Mouse (Mus musculus) midbrain, embryonic 15.5 days (tissue): Measurements from ENCODE around the gene B4galnt2. TPM values are rescaled to one million over a fixed set of nuclear protein-coding genes. Genes with fewer than 3 reads are reported as not detected.
A peak's percentile ranks its signal among the peaks of the same experiment; 100 is the strongest.
"Not testable (repeated sequence)": the region's sequence is repeated elsewhere in the genome, so short reads cannot be mapped to it uniquely, and the experiment has no call there.

ENCODE experiments used
- ATAC-seq: fragments of 200-750 bp; cut with Nextera tagmentation; replicated peaks from 2 replicates; pipeline ENCODE4 v1.8.0; 2017; ENCODE audit warnings: moderate TSS enrichment
- H3K27ac ChIP-seq: fragments of 300-500 bp; sonication (generic); 2 replicates; pipeline ENCODE4 v1.5.1; 2015; ENCODE audit warnings: mild to moderate bottlenecking, inconsistent platforms
- H3K27me3 ChIP-seq: fragments of 300-500 bp; sonication (generic); replicated peaks from 2 replicates; pipeline ENCODE4 v1.6.1; 2015; ENCODE audit warnings: inconsistent platforms
- H3K36me3 ChIP-seq: fragments of 300-500 bp; sonication (generic); replicated peaks from 2 replicates; pipeline ENCODE4 v1.6.1; 2015; ENCODE audit warnings: inconsistent platforms
- H3K4me1 ChIP-seq: fragments of 300-500 bp; sonication (generic); 2 replicates; pipeline ENCODE4 v1.6.1; 2015; ENCODE audit warnings: inconsistent platforms
- H3K4me2 ChIP-seq: fragments of 300-500 bp; sonication (generic); 2 replicates; pipeline ENCODE4 v1.6.1; 2015; ENCODE audit warnings: inconsistent platforms, mild to moderate bottlenecking, moderate library complexity
- H3K4me3 ChIP-seq: fragments of 300-500 bp; sonication (generic); 2 replicates; pipeline ENCODE4 v1.5.1; 2015; ENCODE audit warnings: mild to moderate bottlenecking, inconsistent platforms
- H3K9ac ChIP-seq: fragments of 300-500 bp; sonication (generic); 2 replicates; pipeline ENCODE4 v1.6.1; 2015; ENCODE audit warnings: mild to moderate bottlenecking, inconsistent platforms
- H3K9me3 ChIP-seq: fragments of 300-500 bp; sonication (generic); 2 replicates; pipeline ENCODE4 v1.6.1; 2016; ENCODE audit warnings: inconsistent platforms
- WGBS: fragments of 180-500 bp; shearing (Covaris S2); methylation state at CpG from one replicate; pipeline ENCODE4 v1.1.7; 2015; ENCODE audit warnings: mixed read lengths; 5-methylcytosine and 5-hydroxymethylcytosine counted together
- polyA plus RNA-seq: library from polyadenylated mRNA; unstranded; fragments of >200 nt; fragmentation: Nextera tagmentation; extraction: Ambion mirVana; gene quantifications from 2 replicates; pipeline ENCODE4 v1.2.1, GENCODE M21; 2015

B4galnt2 gene
- polyA plus RNA-seq: not detected in 2 replicates

DNA sequence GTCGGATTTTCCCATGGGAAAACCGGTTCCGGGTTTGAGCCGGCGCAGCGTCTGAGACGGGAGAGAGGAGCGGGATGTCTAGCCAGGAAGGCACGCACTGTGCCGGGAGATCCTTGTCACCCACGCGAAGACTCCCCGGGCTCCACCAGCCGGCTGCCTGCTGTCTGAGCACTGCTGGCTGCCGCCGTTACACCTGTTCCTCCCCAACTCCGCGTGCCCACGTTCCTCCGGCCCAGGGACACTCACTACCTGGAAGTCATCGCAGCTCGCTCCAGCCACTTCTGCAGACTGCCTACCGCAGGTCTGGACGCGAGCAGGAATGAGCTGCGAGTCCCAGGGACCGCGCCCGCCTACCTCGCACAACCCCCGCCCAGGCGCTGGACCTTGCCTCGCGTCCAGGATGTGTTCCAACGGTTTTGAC, at the start of gene B4galnt2:
TSS of gene B4galnt2 (minus strand) at position 321 of the 421 bp plus-strand sequence.
- Histone ChIP-seq H3K4me3 (peak within 1 kb of the TSS; percentile 20), H3K27ac (no peak within 1 kb of the TSS), H3K27me3 (peaks cover 68% of the 10 kb centered on the region), H3K9ac (no peak within 1 kb of the TSS), H3K4me1 (peaks cover 20% of the 10 kb centered on the region), H3K4me2 (peak within 1 kb of the TSS; percentile 32), H3K9me3 (no peaks in the 10 kb centered on the region), H3K36me3 (no peaks in the 10 kb centered on the region)
- 1% methylated on average over 35 of the region's 35 CpGs for WGBS
- ATAC-seq: no peak

- Histone ChIP-seq H3K4me3 (no peak overlapping the region), H3K9ac (no peak overlapping the region), H3K27me3 (no peaks in the 10 kb centered on the region), H3K36me3 (peaks cover 11% of the 10 kb centered on the region), H3K27ac (no peak overlapping the region), H3K4me2 (no peak overlapping the region), H3K4me1 (no peaks in the 10 kb centered on the region), H3K9me3 (no peaks in the 10 kb centered on the region)
- 76% methylated on average over 7 of the region's 7 CpGs for WGBS
- ATAC-seq: no peak
These were observed 48.6 kb upstream of the B4galnt2 start for GRCm38 (mm10) chr11:95963304-95963703.

DNA sequence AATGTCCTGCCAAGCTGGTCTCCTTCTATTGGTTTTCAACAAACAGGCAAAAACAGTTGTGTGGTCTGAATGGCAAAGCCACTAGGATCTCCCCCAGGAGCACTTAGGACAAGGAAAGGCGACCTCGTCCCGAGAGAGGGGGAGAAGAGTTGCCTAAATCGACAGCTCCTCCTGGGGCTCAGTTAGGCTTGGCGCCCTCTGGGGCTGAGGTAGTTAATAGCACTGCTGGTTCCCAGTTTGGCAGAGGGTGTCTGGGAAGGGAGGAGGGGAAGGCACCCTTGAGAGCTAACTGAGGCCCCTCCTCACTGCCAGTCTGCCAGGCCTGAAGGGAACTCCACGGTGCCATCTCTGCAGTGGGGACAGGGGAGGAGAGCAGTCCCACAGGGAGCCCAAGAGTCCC, 44.5 kb upstream of the B4galnt2 start:
- Histone ChIP-seq H3K27ac (no peak overlapping the region), H3K4me1 (no peaks in the 10 kb centered on the region), H3K4me2 (no peak overlapping the region), H3K9ac (no peak overlapping the region), H3K9me3 (no peaks in the 10 kb centered on the region), H3K36me3 (0 out of 2 replicates have a peak, but pooled peaks cover 6% of the 10 kb centered on the region), H3K4me3 (no peak overlapping the region), H3K27me3 (no peaks in the 10 kb centered on the region)
- no peak for ATAC-seq
- WGBS: 47% methylated on average over 6 of the region's 6 CpGs

DNA sequence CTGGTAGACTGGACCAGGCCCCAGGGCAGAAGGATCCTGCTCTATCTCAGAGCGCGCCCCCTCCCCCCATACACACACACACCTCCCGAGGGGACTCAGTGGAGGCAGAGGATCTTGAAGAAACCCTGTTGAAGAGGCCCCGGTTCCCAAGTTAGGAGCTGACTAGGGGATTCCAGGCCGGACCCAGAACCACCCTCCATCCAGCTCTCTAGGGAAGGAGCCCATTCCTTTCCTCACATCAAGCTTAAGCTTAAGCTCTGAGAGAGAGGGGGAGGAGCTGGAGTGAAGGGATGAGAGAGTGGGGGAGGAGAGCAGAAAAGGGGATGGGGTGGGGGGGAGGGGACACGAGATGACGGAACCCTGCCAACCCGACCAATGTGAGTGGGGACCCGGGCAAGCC, 43.6 kb upstream of the B4galnt2 start:
- Histone ChIP-seq H3K9me3 (no peaks in the 10 kb centered on the region), H3K4me2 (no peak overlapping the region), H3K4me1 (no peaks in the 10 kb centered on the region), H3K9ac (no peak overlapping the region), H3K27ac (no peak overlapping the region), H3K36me3 (0 out of 2 replicates have a peak, but pooled peaks cover 5% of the 10 kb centered on the region), H3K27me3 (no peaks in the 10 kb centered on the region), H3K4me3 (no peak overlapping the region)
- whole genome bisulfite sequencing: 53% methylated on average over 9 of the region's 9 CpGs
- no peak for ATAC-seq

- H3K9me3 ChIP-seq: no peaks in the 10 kb centered on the region
- H3K4me2 ChIP-seq: peak overlapping the region; percentile 28; the same call in 1 of the 2 replicates
- no peaks in the 10 kb centered on the region for H3K4me1 ChIP-seq
- H3K36me3 ChIP-seq: 0 out of 2 replicates have a peak, but pooled peaks cover 3% of the 10 kb centered on the region
- 62% methylated on average over 7 of the region's 7 CpGs for WGBS
- no peak overlapping the region; the same call in 1 of the 2 replicates for H3K27ac ChIP-seq
- H3K9ac ChIP-seq: no peak overlapping the region
- H3K4me3 ChIP-seq: 0 out of 2 replicates have a peak overlapping the region, but pooled peaks have one; percentile 12
- no peaks in the 10 kb centered on the region for H3K27me3 ChIP-seq
- no peak for ATAC-seq
These were observed 42.7 kb upstream of the B4galnt2 start for GRCm38 (mm10) chr11:95957407-95957806.

DNA sequence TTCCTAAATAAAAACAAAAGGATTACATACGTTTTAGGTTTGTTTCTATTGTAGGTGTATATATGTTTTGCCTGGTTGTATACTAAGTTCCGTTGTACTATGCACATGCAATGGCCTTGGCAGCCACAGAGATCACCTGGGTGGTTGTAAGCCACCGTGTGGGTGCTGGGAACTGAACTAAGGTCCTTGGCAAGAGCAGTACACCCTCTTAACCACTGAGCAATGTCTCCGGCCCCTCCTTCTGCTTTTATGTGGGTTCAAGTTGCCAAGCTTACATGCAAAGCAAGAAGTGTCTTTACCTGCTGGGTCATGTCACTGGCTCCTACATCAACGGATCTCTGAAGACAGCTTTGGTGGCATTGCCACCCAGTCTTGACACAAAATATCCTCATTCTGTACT, 38.6 kb upstream of the B4galnt2 start:
- Histone ChIP-seq H3K4me3 (no peak overlapping the region), H3K4me1 (no peaks in the 10 kb centered on the region), H3K36me3 (no peaks in the 10 kb centered on the region), H3K27ac (no peak overlapping the region), H3K4me2 (no peak overlapping the region), H3K9me3 (no peaks in the 10 kb centered on the region), H3K9ac (no peak overlapping the region), H3K27me3 (no peaks in the 10 kb centered on the region)
- no peak for ATAC-seq
- WGBS: 93% methylated on average over 5 of the region's 5 CpGs

DNA sequence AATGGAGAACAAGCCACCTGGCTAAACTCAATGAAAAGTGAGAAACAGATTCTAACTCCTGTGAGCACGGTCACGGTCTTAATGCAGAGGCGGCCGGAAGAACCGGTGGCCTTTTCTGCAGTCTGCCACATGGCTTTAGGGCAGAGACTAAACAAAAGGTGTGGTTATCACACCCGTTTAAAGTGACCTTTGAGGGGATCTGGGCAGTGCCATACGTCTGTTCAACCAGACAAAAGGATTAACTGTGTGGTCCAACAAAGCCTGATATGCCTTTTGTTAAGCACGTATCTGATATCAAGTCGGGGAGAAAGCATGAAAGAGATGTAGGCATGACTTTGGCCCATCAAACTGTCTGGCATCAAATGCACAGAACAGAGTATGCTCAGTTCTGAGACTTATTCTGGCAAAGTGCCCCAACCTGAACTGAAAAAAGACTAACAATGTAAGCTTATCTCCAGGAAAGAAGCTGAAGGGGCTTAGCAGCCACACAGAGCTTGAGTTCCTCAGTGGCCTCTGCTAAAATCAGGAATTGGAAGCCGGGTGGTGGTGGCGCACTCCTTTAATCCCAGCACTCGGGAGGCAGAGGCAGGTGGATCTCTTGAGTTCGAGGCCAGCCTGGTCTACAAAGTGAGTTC, 31.3 kb upstream of the B4galnt2 start:
- H3K4me3 ChIP-seq: no peak overlapping the region
- no peaks in the 10 kb centered on the region for H3K9me3 ChIP-seq
- H3K27ac ChIP-seq: no peak overlapping the region
- no peak for ATAC-seq
- WGBS: 52% methylated on average over 13 of the region's 13 CpGs
- H3K36me3 ChIP-seq: no peaks in the 10 kb centered on the region
- no peaks in the 10 kb centered on the region for H3K4me1 ChIP-seq
- no peaks in the 10 kb centered on the region for H3K27me3 ChIP-seq
- no peak overlapping the region for H3K9ac ChIP-seq
- no peak overlapping the region for H3K4me2 ChIP-seq

- WGBS: 34% methylated on average over 11 of the region's 11 CpGs
- Histone ChIP-seq H3K27me3 (no peaks in the 10 kb centered on the region), H3K9ac (no peak overlapping the region), H3K4me2 (no peak overlapping the region), H3K4me1 (no peaks in the 10 kb centered on the region), H3K27ac (no peak overlapping the region), H3K9me3 (no peaks in the 10 kb centered on the region), H3K4me3 (no peak overlapping the region), H3K36me3 (no peaks in the 10 kb centered on the region)
- ATAC-seq: no peak
These were observed 25.3 kb upstream of the B4galnt2 start for GRCm38 (mm10) chr11:95939828-95940507.

DNA sequence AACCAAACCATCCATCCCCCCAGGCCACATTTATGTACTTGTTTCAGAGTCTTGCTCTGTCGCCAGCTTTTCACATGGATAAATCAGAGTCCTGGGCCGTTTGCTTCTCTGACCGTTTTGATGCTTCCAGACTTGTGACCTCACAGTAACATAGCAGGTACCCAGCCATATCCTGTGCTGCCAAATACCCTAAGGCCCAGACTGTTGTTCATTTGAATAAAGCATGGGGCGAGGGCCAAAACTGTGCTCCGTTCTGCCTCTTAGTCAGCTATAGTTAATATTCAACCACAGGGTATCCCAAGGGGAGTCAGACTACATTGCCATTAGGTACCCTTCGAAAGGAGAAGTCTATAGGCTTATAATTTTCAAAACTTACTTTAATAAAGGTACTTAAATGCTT, 21.7 kb upstream of the B4galnt2 start:
- H3K9ac ChIP-seq: no peak overlapping the region
- no peak overlapping the region for H3K4me2 ChIP-seq
- no peaks in the 10 kb centered on the region for H3K4me1 ChIP-seq
- WGBS: 82% methylated on average over 6 of the region's 6 CpGs
- H3K27me3 ChIP-seq: no peaks in the 10 kb centered on the region
- no peaks in the 10 kb centered on the region for H3K9me3 ChIP-seq
- H3K36me3 ChIP-seq: no peaks in the 10 kb centered on the region
- H3K4me3 ChIP-seq: no peak overlapping the region
- ATAC-seq: no peak
- H3K27ac ChIP-seq: no peak overlapping the region

GRCm38 (mm10) chr11:95932168-95932567, 17.5 kb upstream of the B4galnt2 start:
- not testable (repeated sequence) for H3K9ac ChIP-seq, H3K27ac ChIP-seq, H3K27me3 ChIP-seq, ATAC-seq, H3K9me3 ChIP-seq, H3K36me3 ChIP-seq, H3K4me3 ChIP-seq, H3K4me2 ChIP-seq, H3K4me1 ChIP-seq
- 88% methylated on average over 10 of the region's 10 CpGs for WGBS

DNA sequence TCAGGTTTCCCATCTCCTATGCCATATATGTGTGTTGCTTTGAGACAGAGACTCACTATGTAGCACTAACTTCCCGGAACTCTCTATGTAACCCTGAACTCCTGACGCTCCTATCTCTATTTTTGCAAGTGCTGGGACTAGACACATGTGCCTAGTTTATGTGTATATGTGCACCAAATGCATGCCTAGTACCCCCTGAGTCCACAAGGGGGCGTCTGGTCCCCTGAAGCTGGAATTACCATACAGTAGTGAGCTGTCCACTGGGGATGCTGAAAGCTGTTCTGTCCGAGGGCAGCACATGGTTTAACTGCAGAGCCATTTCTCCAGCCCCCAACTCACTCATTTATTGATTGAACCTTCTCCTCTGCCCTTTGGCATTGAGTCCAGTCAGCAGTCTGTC, 11.7 kb upstream of the B4galnt2 start:
- Histone ChIP-seq H3K27me3 (peaks cover 8% of the 10 kb centered on the region; the same call in 1 of the 2 replicates), H3K9me3 (no peaks in the 10 kb centered on the region), H3K27ac (no peak overlapping the region), H3K4me1 (no peaks in the 10 kb centered on the region), H3K4me2 (no peak overlapping the region), H3K9ac (no peak overlapping the region), H3K4me3 (no peak overlapping the region), H3K36me3 (no peaks in the 10 kb centered on the region)
- ATAC-seq: no peak
- WGBS: 76% methylated on average over 4 of the region's 4 CpGs

GRCm38 (mm10) chr11:95925976-95926375, 11.3 kb upstream of the B4galnt2 start:
- Histone ChIP-seq H3K27me3 (peaks cover 8% of the 10 kb centered on the region), H3K36me3 (no peaks in the 10 kb centered on the region), H3K27ac (no peak overlapping the region), H3K4me3 (no peak overlapping the region), H3K4me2 (no peak overlapping the region), H3K4me1 (no peaks in the 10 kb centered on the region), H3K9ac (no peak overlapping the region), H3K9me3 (no peaks in the 10 kb centered on the region)
- no peak for ATAC-seq
- 98% methylated on average over 5 of the region's 5 CpGs for WGBS

DNA sequence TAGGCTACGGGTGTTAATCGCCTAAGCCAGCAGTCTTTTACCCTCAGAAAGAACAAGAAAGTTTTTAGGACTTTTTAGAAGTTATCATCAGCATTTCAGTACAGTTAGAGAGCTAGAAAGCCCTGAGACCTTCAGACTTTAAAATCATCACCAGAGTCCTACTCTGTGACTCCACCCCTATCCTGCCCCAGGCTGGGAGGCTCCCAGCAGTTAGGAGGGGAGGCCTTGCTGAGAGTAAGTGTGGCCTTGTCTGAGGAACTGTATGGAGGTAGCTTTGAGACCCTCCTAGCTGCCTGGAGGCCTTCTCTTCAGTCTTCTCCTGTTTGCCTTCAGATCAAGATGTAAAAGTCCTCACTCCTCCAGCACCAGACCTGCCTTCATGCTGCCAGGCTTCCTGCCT, 9.5 kb upstream of the B4galnt2 start:
- H3K36me3 ChIP-seq: no peaks in the 10 kb centered on the region
- H3K4me3 ChIP-seq: no peak overlapping the region
- H3K9me3 ChIP-seq: no peaks in the 10 kb centered on the region
- WGBS: 4% methylated on average over 2 of the region's 2 CpGs
- H3K4me1 ChIP-seq: no peaks in the 10 kb centered on the region
- H3K4me2 ChIP-seq: no peak overlapping the region
- no peak overlapping the region for H3K27ac ChIP-seq
- ATAC-seq: no peak
- no peak overlapping the region for H3K9ac ChIP-seq
- H3K27me3 ChIP-seq: peaks cover 8% of the 10 kb centered on the region
